Mouse (Mus musculus): Measurements from ENCODE around the gene Nxpe2. TPM values are rescaled to one million over a fixed set of nuclear protein-coding genes. Genes with fewer than 3 reads are reported as not detected.

The Nxpe2 gene
- not detected for polyA plus RNA-seq (2017; shearing (Covaris generic))

DNA sequence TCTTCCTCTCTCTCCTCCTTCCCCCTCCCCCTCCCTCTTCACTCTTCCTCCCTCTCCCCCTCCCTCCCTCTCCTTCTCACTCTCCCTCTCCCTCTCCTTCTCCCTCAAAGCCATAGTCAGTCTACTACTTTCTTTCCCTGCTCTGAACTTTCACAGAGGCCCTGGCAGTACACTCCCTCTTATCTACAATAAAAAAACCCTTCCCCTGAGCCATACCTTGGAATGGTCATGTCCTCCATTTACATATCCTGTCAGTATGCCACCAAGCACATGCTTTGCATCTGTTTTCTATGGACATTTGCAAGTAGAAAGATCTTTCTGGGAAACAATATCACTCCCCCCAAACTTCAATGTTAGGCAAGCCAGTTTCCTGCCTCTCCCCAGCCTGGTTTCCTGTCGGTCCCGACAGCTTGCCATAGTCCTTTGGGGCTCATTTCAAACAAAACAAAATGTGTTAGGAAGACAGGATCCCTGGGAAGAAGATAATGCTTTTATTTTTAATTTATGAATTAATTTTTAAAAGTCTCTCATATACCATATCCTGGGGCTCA, at the start of gene Nxpe2:
TSS of gene Nxpe2 (minus strand) at position 307 of the 551 bp plus-strand sequence.

Other genes with a start within 250 kb of the Nxpe2 start
- not detected for gene Nxpe4, start 191.4 kb downstream of the Nxpe2 start, polyA plus RNA-seq (2017; shearing (Covaris generic))
- 179 TPM for gene Rexo2, start 127.2 kb upstream of the Nxpe2 start, polyA plus RNA-seq (2017; shearing (Covaris generic))
- gene Rbm7, start 141.8 kb upstream of the Nxpe2 start, polyA plus RNA-seq (2017; shearing (Covaris generic)) = 212 TPM
- gene Gm5617, start 142.0 kb upstream of the Nxpe2 start, polyA plus RNA-seq (2017; shearing (Covaris generic)) = 14.7 TPM